Mouse (Mus musculus) MEL (cell line): ENCODE data around the gene Arhgef38. TPM values are rescaled to one million over a fixed set of nuclear protein-coding genes. Genes with fewer than 3 reads are reported as not detected.

Experiments used
- DNase-seq: peaks from one replicate; pipeline ENCODE4 v3.0.0; 2011; ENCODE audit warnings: low read depth, low spot score
- H3K27ac ChIP-seq: 2 replicates; pipeline ENCODE4 v1.5.1; 2012; ENCODE audit warnings: low read depth, mild to moderate bottlenecking, control low read depth, low read length, moderate library complexity; ENCODE audit not compliant: control insufficient read depth
- H3K27me3 ChIP-seq, 2 experiments: fragments of 150-350 bp in 1 of 2; sonication (generic) in 1 of 2; 2 replicates each; pipeline ENCODE4 v1.6.1; 2012; ENCODE audit warnings: low read length in 2 of 2, mild to moderate bottlenecking in 2 of 2, improper control_type of control experiment in 1 of 2, moderate library complexity in 1 of 2; ENCODE audit not compliant: insufficient read depth in 2 of 2, control insufficient read depth in 1 of 2
- H3K36me3 ChIP-seq, 2 experiments: 2 replicates each; pipeline ENCODE4 v1.6.1; 2012 to 2014; ENCODE audit warnings: low read length in 2 of 2, improper control_type of control experiment in 1 of 2, inconsistent platforms in 1 of 2, mild to moderate bottlenecking in 1 of 2; ENCODE audit not compliant: insufficient read depth in 2 of 2, control insufficient read depth in 1 of 2
- H3K4me1 ChIP-seq, 2 experiments: fragments of 150-350 bp in 1 of 2; sonication (generic) in 1 of 2; 2 replicates each; pipeline ENCODE4 v1.6.1; 2012; ENCODE audit warnings: low read length in 2 of 2, improper control_type of control experiment in 1 of 2, mild to moderate bottlenecking in 1 of 2; ENCODE audit not compliant: insufficient read depth in 2 of 2, control insufficient read depth in 1 of 2
- H3K4me3 ChIP-seq, 2 experiments: fragments of 150-350 bp in 1 of 2; sonication (generic) in 1 of 2; 2 replicates each; pipeline ENCODE4 v1.5.1; 2012; ENCODE audit warnings: low read depth in 2 of 2, low read length in 2 of 2, mild to moderate bottlenecking in 2 of 2, moderate library complexity in 2 of 2, control low read depth in 1 of 2, improper control_type of control experiment in 1 of 2; ENCODE audit not compliant: control insufficient read depth in 1 of 2, insufficient read depth in 1 of 2
- H3K79me2 ChIP-seq: 2 replicates; pipeline ENCODE4 v1.6.1; 2012; ENCODE audit warnings: mild to moderate bottlenecking, low read length, moderate library complexity; ENCODE audit not compliant: control insufficient read depth, poor library complexity, insufficient read depth
- H3K9ac ChIP-seq: 2 replicates; pipeline ENCODE4 v1.6.1; 2012; ENCODE audit warnings: low read depth, mild to moderate bottlenecking, control low read depth, low read length, moderate library complexity; ENCODE audit not compliant: control insufficient read depth, poor library complexity, severe bottlenecking
- H3K9me3 ChIP-seq: fragments of 150-350 bp; sonication (generic); replicated peaks from 2 replicates; pipeline ENCODE4 v1.6.1; 2012; ENCODE audit warnings: mild to moderate bottlenecking, low read length, improper control_type of control experiment, moderate library complexity; ENCODE audit not compliant: insufficient read depth
- CHD1 ChIP-seq: IDR thresholded peaks from 2 replicates; pipeline ENCODE4 v1.6.1; 2012; ENCODE audit warnings: low read depth, mild to moderate bottlenecking, inconsistent platforms, low read length, improper control_type of control experiment
- CTCF ChIP-seq, 3 experiments: IDR thresholded peaks in 2 of 3; conservative IDR thresholded peaks in 1 of 3; 2 replicates each; pipeline ENCODE4 v1.5.1; 2011 to 2012; ENCODE audit warnings: low read length in 3 of 3, low read depth in 2 of 3, mild to moderate bottlenecking in 2 of 3, improper control_type of control experiment in 1 of 3, inconsistent platforms in 1 of 3, mixed read lengths in 1 of 3, moderate library complexity in 1 of 3; ENCODE audit not compliant: control insufficient read depth in 1 of 3, insufficient read depth in 1 of 3, poor library complexity in 1 of 3, severe bottlenecking in 1 of 3
- E2F4 ChIP-seq: IDR thresholded peaks from 2 replicates; pipeline ENCODE4 v1.6.1; 2011; ENCODE audit warnings: low read depth, low read length, improper control_type of control experiment, borderline replicate concordance
- ETS1 ChIP-seq: IDR thresholded peaks from 2 replicates; pipeline ENCODE4 v1.6.1; 2012; ENCODE audit warnings: low read depth, mild to moderate bottlenecking, inconsistent platforms, low read length, improper control_type of control experiment, moderate library complexity
- GABPA ChIP-seq: IDR thresholded peaks from 2 replicates; pipeline ENCODE4 v1.6.1; 2012; ENCODE audit warnings: low read depth, mild to moderate bottlenecking, inconsistent platforms, low read length, improper control_type of control experiment, moderate library complexity
- HCFC1 ChIP-seq: IDR thresholded peaks from 2 replicates; pipeline ENCODE4 v1.6.1; 2012; ENCODE audit warnings: low read depth, mild to moderate bottlenecking, inconsistent platforms, low read length, improper control_type of control experiment, moderate library complexity
- JUND ChIP-seq: IDR thresholded peaks from 2 replicates; pipeline ENCODE4 v1.6.1; 2011; ENCODE audit warnings: low read depth, mild to moderate bottlenecking, improper control_type of control experiment, low read length
- MAFK ChIP-seq: IDR thresholded peaks from 2 replicates; pipeline ENCODE4 v1.6.1; 2011; ENCODE audit warnings: low read depth, mild to moderate bottlenecking, low read length, improper control_type of control experiment, borderline replicate concordance
- MAZ ChIP-seq: IDR thresholded peaks from 2 replicates; pipeline ENCODE4 v1.6.1; 2012; ENCODE audit warnings: low read depth, mild to moderate bottlenecking, inconsistent platforms, low read length, improper control_type of control experiment
- MEF2A ChIP-seq: IDR thresholded peaks from 2 replicates; pipeline ENCODE4 v1.6.1; 2014; ENCODE audit warnings: low read depth, mild to moderate bottlenecking, inconsistent platforms, low read length, improper control_type of control experiment; ENCODE audit not compliant: poor library complexity, insufficient replicate concordance, severe bottlenecking; ENCODE audit errors: extremely low read depth
- NELFE ChIP-seq: IDR thresholded peaks from 2 replicates; pipeline ENCODE4 v1.6.1; 2011; ENCODE audit warnings: low read depth, low read length, improper control_type of control experiment
- POLR2AphosphoS2 ChIP-seq: IDR thresholded peaks from 2 replicates; pipeline ENCODE4 v1.6.1; 2011; ENCODE audit warnings: low read length, improper control_type of control experiment
- RAD21 ChIP-seq: IDR thresholded peaks from 2 replicates; pipeline ENCODE4 v1.6.1; 2011; ENCODE audit warnings: mild to moderate bottlenecking, low read depth, low read length, improper control_type of control experiment
- SIN3A ChIP-seq: IDR thresholded peaks from 2 replicates; pipeline ENCODE4 v1.6.1; 2012; ENCODE audit warnings: low read length, improper control_type of control experiment, inconsistent platforms
- SMC3 ChIP-seq: IDR thresholded peaks from 2 replicates; pipeline ENCODE4 v1.6.1; 2011; ENCODE audit warnings: low read depth, low read length, improper control_type of control experiment
- TAL1 ChIP-seq: IDR thresholded peaks from 2 replicates; pipeline ENCODE4 v1.6.1; 2012; ENCODE audit warnings: mild to moderate bottlenecking, inconsistent platforms, low read length, moderate library complexity, mixed read lengths
- TBP ChIP-seq: IDR thresholded peaks from 2 replicates; pipeline ENCODE4 v1.8.0; 2011; ENCODE audit warnings: low read depth, low read length, improper control_type of control experiment
- UBTF ChIP-seq: IDR thresholded peaks from 2 replicates; pipeline ENCODE4 v1.6.1; 2012; ENCODE audit warnings: low read depth, mild to moderate bottlenecking, inconsistent platforms, low read length, improper control_type of control experiment, moderate library complexity, borderline replicate concordance; ENCODE audit not compliant: insufficient read depth
- ZC3H11A ChIP-seq: IDR thresholded peaks from 2 replicates; pipeline ENCODE4 v1.6.1; 2012; ENCODE audit warnings: low read depth, mild to moderate bottlenecking, inconsistent platforms, low read length, improper control_type of control experiment
- ZKSCAN1 ChIP-seq: IDR thresholded peaks from 2 replicates; pipeline ENCODE4 v1.6.1; 2012; ENCODE audit warnings: low read depth, mild to moderate bottlenecking, inconsistent platforms, low read length, improper control_type of control experiment, moderate library complexity
- ZNF384 ChIP-seq: IDR thresholded peaks from 2 replicates; pipeline ENCODE4 v1.6.1; 2012; ENCODE audit warnings: low read depth, mild to moderate bottlenecking, inconsistent platforms, low read length, improper control_type of control experiment
- polyA plus RNA-seq, 2 experiments: library from polyadenylated mRNA; stranded (reverse) in 1 of 2; unstranded in 1 of 2; fragments of >175 nt in 1 of 2; fragments of >200 nt in 1 of 2; gene quantifications; 2 replicates each; pipeline versions ENCODE4 v1.2.1 to v1.2.4; 2012; ENCODE audit warnings: low replicate concordance in 2 of 2, low read depth in 1 of 2; ENCODE audit not compliant: insufficient read length in 2 of 2, insufficient read depth in 1 of 2, missing spikeins in 1 of 2
- total RNA-seq: library from RNA; depleted of rRNA; stranded (reverse); fragments of 300-350 nt; gene quantifications from 2 replicates; pipeline ENCODE4 v1.2.3, GENCODE M21; 2012

Gene Arhgef38
- total and polyA plus RNA-seq, 3 experiments: not detected

DNA sequence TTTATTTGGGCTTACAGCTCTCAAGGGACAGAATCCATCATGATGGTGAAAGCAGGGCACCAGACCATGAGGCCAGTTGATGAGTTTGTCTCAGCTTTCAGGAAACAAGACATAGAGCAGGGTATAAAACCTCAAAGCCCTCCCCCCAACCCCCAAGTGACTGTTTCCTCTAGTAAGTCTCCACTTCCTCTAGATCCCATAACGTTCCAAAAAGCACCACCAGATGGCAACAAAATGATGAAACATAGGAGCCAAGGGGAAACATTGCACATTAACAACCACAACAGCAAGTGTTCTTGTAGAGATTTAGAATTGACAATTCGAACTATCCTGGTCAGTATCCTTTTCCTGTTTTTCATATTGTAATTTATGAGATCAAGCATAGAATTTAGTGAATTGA lies 123.0 kb downstream of the Arhgef38 start:
- Histone ChIP-seq H3K9me3 (no peaks in the 10 kb centered on the region), H3K9ac (no peak overlapping the region), H3K27ac (no peak overlapping the region), H3K36me3 (peaks cover 0 to 4% of the 10 kb centered on the region in 2 experiments; a peak in 2 of 4 replicates), H3K27me3 (no peaks in the 10 kb centered on the region), H3K4me1 (no peaks in the 10 kb centered on the region), H3K79me2 (no peaks in the 10 kb centered on the region), H3K4me3 (no peak overlapping the region)
- peak; percentile 71 for TF ChIP-seq RAD21
- peak; percentile 74 for TF ChIP-seq SMC3
- TF ChIP-seq ZC3H11A: peak; percentile 50; the same call in 1 of the 2 replicates
- no peak for TF ChIP-seq ETS1
- TF ChIP-seq SIN3A: no peak
- TF ChIP-seq CTCF (IDR thresholded peaks at IDR 0.05 in 2 of 3, conservative IDR thresholded peaks at IDR 0.05 in 1 of 3; ENCODE audit: control insufficient read depth in 1 of 3, insufficient read depth in 1 of 3, low read depth in 2 of 3, low read length in 3 of 3, poor library complexity in 1 of 3, severe bottlenecking in 1 of 3): peak in 2 of 3 experiments; percentile 21 to 67; a peak in 3 of 6 replicates
- DNase-seq: peak; percentile 71

DNA sequence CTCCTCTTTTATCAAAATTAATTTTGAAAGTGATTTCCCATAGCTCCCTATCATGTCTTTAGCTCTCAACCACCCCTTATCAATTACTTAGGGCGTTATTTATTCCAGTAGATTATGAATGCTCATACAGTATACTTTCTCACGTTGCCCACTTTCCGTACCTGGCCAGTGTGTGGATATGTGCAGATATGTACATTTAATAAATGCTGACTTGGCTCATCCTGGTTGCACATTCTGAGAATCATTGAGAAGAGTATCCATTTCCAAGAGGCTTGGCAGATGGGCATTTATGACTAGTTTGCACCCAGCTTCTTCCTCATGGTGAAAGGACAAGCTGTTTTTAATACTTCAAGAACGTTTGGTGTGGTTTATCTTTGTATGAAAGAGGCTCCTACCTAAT lies 124.9 kb downstream of the Arhgef38 start:
- H3K9ac ChIP-seq: no peak overlapping the region
- DNase-seq: no peak
- no peaks in the 10 kb centered on the region for H3K4me1 ChIP-seq
- H3K27me3 ChIP-seq: no peaks in the 10 kb centered on the region
- H3K9me3 ChIP-seq: no peaks in the 10 kb centered on the region
- H3K27ac ChIP-seq: no peak overlapping the region
- no peak overlapping the region for H3K4me3 ChIP-seq
- peaks cover 0 to 5% of the 10 kb centered on the region in 2 experiments; a peak in 2 of 4 replicates for H3K36me3 ChIP-seq
- TF ChIP-seq CHD1: no peak
- TF ChIP-seq MAZ: no peak
- TF ChIP-seq POLR2AphosphoS2: no peak
- TF ChIP-seq MAFK: no peak
- TF ChIP-seq ZNF384: no peak
- TF ChIP-seq MEF2A: no peak
- no peak for TF ChIP-seq NELFE
- no peaks in the 10 kb centered on the region for H3K79me2 ChIP-seq

DNA sequence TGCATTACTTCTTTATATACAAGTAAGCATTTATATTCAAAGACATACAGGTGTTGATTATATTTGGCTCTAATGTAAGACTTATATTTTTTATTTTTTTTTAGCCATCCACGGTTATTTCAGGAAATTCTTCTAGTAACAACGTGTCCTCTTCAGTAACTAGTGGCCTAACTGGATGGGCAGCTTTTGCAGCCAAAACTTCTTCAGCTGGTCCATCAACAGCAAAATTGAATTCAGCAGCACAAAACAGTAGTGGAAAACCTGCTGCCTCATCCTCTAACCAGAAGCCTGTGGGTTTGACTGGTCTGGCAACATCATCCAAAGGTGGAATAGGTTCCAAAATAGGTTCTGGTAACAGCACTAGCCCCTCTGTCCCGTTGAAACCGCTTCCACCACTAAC lies 126.0 kb downstream of the Arhgef38 start:
- H3K27ac ChIP-seq: no peak overlapping the region
- H3K27me3 ChIP-seq: no peaks in the 10 kb centered on the region
- H3K4me3 ChIP-seq: no peak overlapping the region
- no peaks in the 10 kb centered on the region for H3K4me1 ChIP-seq
- no peaks in the 10 kb centered on the region for H3K9me3 ChIP-seq
- no peak overlapping the region for H3K9ac ChIP-seq
- no peaks in the 10 kb centered on the region for H3K79me2 ChIP-seq
- peaks cover 0 to 5% of the 10 kb centered on the region in 2 experiments; a peak in 2 of 4 replicates for H3K36me3 ChIP-seq
- no peak for TF ChIP-seq ZC3H11A
- no peak for TF ChIP-seq JUND
- TF ChIP-seq ETS1: no peak
- TF ChIP-seq GABPA: no peak
- no peak for TF ChIP-seq MAZ
- no peak for TF ChIP-seq HCFC1
- no peak for TF ChIP-seq TBP
- TF ChIP-seq E2F4: no peak
- TF ChIP-seq MAFK: no peak
- no peak for TF ChIP-seq ZKSCAN1
- no peak for TF ChIP-seq UBTF
- TF ChIP-seq SIN3A: no peak
- TF ChIP-seq CTCF (IDR thresholded peaks at IDR 0.05 in 2 of 3, conservative IDR thresholded peaks at IDR 0.05 in 1 of 3; ENCODE audit: control insufficient read depth in 1 of 3, insufficient read depth in 1 of 3, low read depth in 2 of 3, low read length in 3 of 3, poor library complexity in 1 of 3, severe bottlenecking in 1 of 3): no peak
- TF ChIP-seq TAL1: no peak
- TF ChIP-seq NELFE: no peak
- DNase-seq: no peak
